In the genomic region with DNA sequence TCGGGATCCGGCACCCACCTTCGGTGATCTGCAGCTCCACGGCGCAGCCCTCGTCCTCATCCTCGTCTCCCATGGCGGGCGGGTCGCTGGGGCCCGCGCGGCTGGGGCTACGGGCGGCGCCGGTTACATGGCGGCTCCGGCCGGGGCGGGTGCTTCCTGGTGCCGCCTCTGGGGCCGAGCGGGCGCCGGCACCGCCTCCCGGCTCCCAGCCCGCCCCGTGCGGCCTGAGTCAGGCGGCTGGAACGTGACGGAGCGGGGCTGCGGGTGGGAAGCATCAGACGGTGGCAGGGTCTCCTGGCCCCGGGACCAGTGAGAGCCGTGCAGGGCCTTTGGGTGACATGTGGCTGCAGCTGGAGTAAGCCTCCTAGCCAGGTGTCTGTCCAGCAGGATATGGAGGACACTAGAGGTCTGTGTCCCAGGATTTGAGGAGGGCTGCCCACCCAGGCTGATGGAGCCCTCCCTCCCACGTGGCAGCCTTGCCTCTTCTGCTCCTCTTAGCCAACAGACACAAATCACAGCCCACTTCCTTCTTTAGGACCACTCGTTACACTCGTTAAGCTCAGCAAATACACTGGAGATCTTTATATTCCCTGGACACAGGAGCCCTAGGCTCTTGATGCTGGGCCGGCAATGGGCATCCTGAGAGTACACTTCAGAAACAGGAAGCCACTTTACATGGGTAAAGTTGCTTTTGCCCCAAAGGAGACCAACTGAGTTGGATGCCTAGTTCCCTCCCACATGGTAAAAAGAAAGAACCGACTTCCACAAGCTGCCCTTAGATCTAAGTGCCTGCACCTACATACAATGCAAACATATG, we compare ENCODE assay signal across 8 mouse cellular contexts. TPM values are rescaled to one million over a fixed set of nuclear protein-coding genes. Genes with fewer than 3 reads are reported as not detected.
DNase-seq lines count a peak whose midpoint lies in the region; ATAC-seq and TF ChIP-seq lines count a peak whose summit lies in the region.

A gene (minus strand): TSS at position 162 of the 817 bp plus-strand sequence.

- H3K4me3 ChIP-seq in hindbrain, postnatal 0 days (ENCODE audit: low read length), result peak within 1 kb of the TSS; percentile 64
- peak within 1 kb of the TSS; percentile 93 for H3K4me3 ChIP-seq in left cerebral cortex, adult 2 months

- H3K27me3 ChIP-seq in hindbrain, postnatal 0 days (ENCODE audit: insufficient read depth, low read length), result no peaks in the 10 kb centered on the region

- DNase-seq in ZHBTc4 (ENCODE audit: low read depth, low spot score), result peak; percentile 49
- peak; percentile 72 for DNase-seq in gastrocnemius, postnatal 14 days
- peak; percentile 69 for DNase-seq in hindbrain, postnatal 0 days (ENCODE audit: low spot score)
- DNase-seq in left cerebral cortex, adult 2 months (ENCODE audit: extremely low spot score in 1 of 2, low spot score in 2 of 2), result peak; percentile 76 to 78
- peak; percentile 80 to 88 for DNase-seq in lung, postnatal 4 days
- peak; percentile 74 for DNase-seq in right cerebral cortex, adult 18-20 months
- no peak for DNase-seq in c-Kit-positive CD71-positive TER-119-positive erythroid progenitor cells, embryonic 14.5 days (ENCODE audit: low spot score)

- WGBS in hindbrain, postnatal 0 days, result 3% methylated on average over 42 of the region's 44 CpGs

- ATAC-seq in common myeloid progenitor, adult 5-6 weeks (replicated peaks; ENCODE audit: low read depth, poor library complexity, severe bottlenecking), result peak; percentile 67
- ATAC-seq in hindbrain, postnatal 0 days, result peak; percentile 86

- H3K27ac ChIP-seq in hindbrain, postnatal 0 days, result peak within 1 kb of the TSS; percentile 56
- H3K27ac ChIP-seq in left cerebral cortex, adult 2 months, result peak within 1 kb of the TSS; percentile 94

- no peak for TF ChIP-seq CTCF in hindbrain, postnatal 0 days (IDR thresholded peaks at IDR 0.05; ENCODE audit: low read depth)
- TF ChIP-seq CTCF in left cerebral cortex, adult 2 months (IDR thresholded peaks at IDR 0.05), result peak; percentile 17; the same call in 1 of the 2 replicates

- H3K9me3 ChIP-seq in hindbrain, postnatal 0 days (ENCODE audit: low read length), result no peaks in the 10 kb centered on the region

- H3K36me3 ChIP-seq in hindbrain, postnatal 0 days (ENCODE audit: insufficient read depth, low read length), result peaks cover 8% of the 10 kb centered on the region; the same call in 1 of the 2 replicates

- H3K4me1 ChIP-seq in hindbrain, postnatal 0 days (ENCODE audit: insufficient read depth, low read length), result peaks cover 8% of the 10 kb centered on the region; the same call in 1 of the 2 replicates

- peak within 1 kb of the TSS; percentile 80 for H3K9ac ChIP-seq in hindbrain, postnatal 0 days (replicated peaks; ENCODE audit: low read length)

- intact Hi-C loops in gastrocnemius, postnatal 14 days (cut with DNase I; ENCODE audit: low total_unique reads), result no loop called here
- intact Hi-C loops in left cerebral cortex, adult 2 months (cut with DNase I), result loop anchor here (2.0 kb wide), 1 partner anchor 68 kb away; a partner anchor contains a TSS

- peak within 1 kb of the TSS; percentile 99 for H3K4me2 ChIP-seq in hindbrain, postnatal 0 days (ENCODE audit: low read depth, low read length)

RNA-seq across cellular contexts. Expression of the gene that starts here (rescaled TPM):
- 5.8 and 6.8 TPM in 2 replicates for total RNA-seq in common myeloid progenitor, adult 5-6 weeks (2017)
- 1 to 10 TPM; 7.7 to 8.5 TPM for total RNA-seq in gastrocnemius, postnatal 14 days (2021)
- 26.0 and 27.7 TPM in 2 replicates for total RNA-seq in hindbrain, postnatal 0 days (2014; rRNA removed)
- polyA plus RNA-seq in hindbrain, postnatal 0 days (2015; fragmentation: Nextera tagmentation; extraction: Ambion mirVana), result 19.5 and 22.1 TPM in 2 replicates
- total RNA-seq in left cerebral cortex, adult 2 months (2021), result 10 to 100 TPM; 34.6 to 37.3 TPM
